Mouse (Mus musculus) olfactory bulb, adult 2 months (tissue): Measurements from ENCODE around the gene Parp3. TPM values are rescaled to one million over a fixed set of nuclear protein-coding genes. Genes with fewer than 3 reads are reported as not detected.
A peak's percentile ranks its signal among the peaks of the same experiment; 100 is the strongest.

Source experiments
- H3K27ac ChIP-seq: fragments of 200-500 bp; 2 replicates; pipeline ENCODE4 v1.5.1; 2012; ENCODE audit warnings: low read depth, low read length; ENCODE audit not compliant: insufficient read depth
- H3K4me1 ChIP-seq: fragments of 200-500 bp; 2 replicates; pipeline ENCODE4 v1.6.1; 2012; ENCODE audit warnings: low read length; ENCODE audit not compliant: control insufficient read depth, insufficient read depth
- H3K4me3 ChIP-seq: fragments of 200-500 bp; 2 replicates; pipeline ENCODE4 v1.5.1; 2012; ENCODE audit warnings: mild to moderate bottlenecking, low read depth, low read length, moderate library complexity; ENCODE audit not compliant: insufficient read depth
- CTCF ChIP-seq: fragments of 200-500 bp; IDR thresholded peaks from 2 replicates; pipeline ENCODE4 v1.5.1; 2012; ENCODE audit warnings: low read depth, mild to moderate bottlenecking, low read length, moderate library complexity; ENCODE audit not compliant: insufficient read depth
- POLR2A ChIP-seq: fragments of 200-500 bp; IDR thresholded peaks from 2 replicates; pipeline ENCODE4 v1.6.1; 2012; ENCODE audit warnings: mild to moderate bottlenecking, low read depth, low read length, moderate library complexity; ENCODE audit not compliant: insufficient read depth
- WGBS: fragments of 180-500 bp; shearing (Covaris S2); methylation state at CpG from one replicate; pipeline ENCODE4 v1.1.7; 2018; 5-methylcytosine and 5-hydroxymethylcytosine counted together
- polyA plus RNA-seq: library from polyadenylated mRNA; stranded (reverse); fragments of >200 nt; gene quantifications from 2 replicates; pipeline ENCODE4 v1.2.4, GENCODE M21; 2012; ENCODE audit warnings: low replicate concordance; ENCODE audit not compliant: missing spikeins, insufficient read depth, insufficient read length

Parp3 gene
- polyA plus RNA-seq, 1 experiment: not detected

GRCm38 (mm10) chr9:106452821-106453220, 23.9 kb downstream of the Parp3 start:
- no peak for TF ChIP-seq CTCF
- no peak for TF ChIP-seq POLR2A
- Histone ChIP-seq H3K4me1 (peaks cover 41% of the 10 kb centered on the region), H3K4me3 (no peak overlapping the region), H3K27ac (no peak overlapping the region)
- 8% methylated on average over 7 of the region's 7 CpGs for WGBS

DNA sequence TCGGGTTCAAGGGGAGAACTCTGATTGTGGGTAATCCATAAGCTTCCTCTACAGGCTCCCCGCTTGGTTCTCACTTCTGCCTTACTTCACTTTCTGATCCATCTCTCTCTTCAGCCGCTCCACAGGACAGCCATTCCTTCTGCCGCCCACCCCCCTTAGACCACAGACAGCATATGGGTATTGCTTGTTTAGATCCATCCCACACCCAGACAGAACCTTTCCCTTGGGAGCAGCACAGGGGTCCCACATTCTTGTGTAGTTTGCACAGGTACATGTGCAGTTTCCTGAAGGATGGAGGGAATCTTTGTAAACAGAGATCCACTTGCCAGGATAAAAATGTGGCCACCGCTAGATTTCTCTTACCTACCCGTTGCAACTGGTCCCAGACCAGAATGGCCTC, 24.4 kb downstream of the Parp3 start:
- WGBS: 54% methylated on average over 6 of the region's 6 CpGs
- Histone ChIP-seq H3K4me1 (peaks cover 43% of the 10 kb centered on the region), H3K27ac (no peak overlapping the region), H3K4me3 (no peak overlapping the region)
- no peak for TF ChIP-seq POLR2A
- no peak for TF ChIP-seq CTCF

GRCm38 (mm10) chr9:106451899-106452298, 24.9 kb downstream of the Parp3 start:
- Histone ChIP-seq H3K4me3 (no peak overlapping the region), H3K27ac (no peak overlapping the region), H3K4me1 (peaks cover 41% of the 10 kb centered on the region)
- TF ChIP-seq CTCF (no peak), POLR2A (no peak)
- 55% methylated on average over 2 of the region's 2 CpGs for WGBS

DNA sequence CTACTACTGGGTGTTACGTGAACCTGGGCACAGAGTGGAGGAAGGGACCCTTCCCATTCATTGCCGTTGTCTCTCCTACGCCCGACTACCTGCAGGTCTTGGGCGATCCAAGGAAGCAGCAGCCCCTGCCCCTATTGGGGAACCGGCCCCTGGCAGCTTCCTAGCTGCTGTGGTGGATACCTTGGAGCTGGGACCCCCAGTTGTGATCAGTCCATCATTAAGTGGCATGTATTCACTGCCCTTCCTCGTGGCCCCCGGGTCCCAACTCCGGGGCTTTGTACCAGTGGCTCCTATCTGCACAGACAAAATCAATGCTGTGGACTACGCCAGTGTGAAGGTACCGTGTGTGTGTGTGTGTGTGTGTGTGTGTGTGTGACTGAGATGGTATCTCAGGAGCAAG, 25.5 kb downstream of the Parp3 start:
- H3K27ac ChIP-seq: no peak overlapping the region
- no peak for TF ChIP-seq CTCF
- TF ChIP-seq POLR2A: no peak
- H3K4me3 ChIP-seq: no peak overlapping the region
- WGBS: 81% methylated on average over 11 of the region's 11 CpGs
- peaks cover 35% of the 10 kb centered on the region for H3K4me1 ChIP-seq

DNA sequence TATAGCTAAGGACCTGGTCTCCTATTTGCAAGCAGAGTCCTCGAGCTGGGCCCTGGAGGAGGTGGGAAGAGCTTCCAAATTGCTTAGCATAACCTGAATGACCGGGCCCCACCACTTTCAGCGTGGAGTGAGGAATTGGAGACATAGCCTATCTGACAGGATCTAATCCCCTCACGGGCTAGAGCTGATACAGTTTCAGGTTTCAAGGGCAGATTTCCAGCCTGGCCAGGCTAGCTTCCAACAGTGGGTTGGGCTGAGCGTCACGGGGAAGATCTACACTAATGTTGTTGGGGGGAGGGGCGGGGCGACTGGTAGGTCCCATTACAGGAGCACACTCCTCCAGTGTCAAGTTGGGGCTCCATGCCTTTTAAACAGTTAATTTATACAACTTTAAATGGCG, 26.1 kb downstream of the Parp3 start:
- 50% methylated on average over 9 of the region's 9 CpGs for WGBS
- no peak for TF ChIP-seq CTCF
- TF ChIP-seq POLR2A: no peak
- no peak overlapping the region for H3K4me3 ChIP-seq
- H3K4me1 ChIP-seq: peaks cover 36% of the 10 kb centered on the region
- no peak overlapping the region for H3K27ac ChIP-seq

DNA sequence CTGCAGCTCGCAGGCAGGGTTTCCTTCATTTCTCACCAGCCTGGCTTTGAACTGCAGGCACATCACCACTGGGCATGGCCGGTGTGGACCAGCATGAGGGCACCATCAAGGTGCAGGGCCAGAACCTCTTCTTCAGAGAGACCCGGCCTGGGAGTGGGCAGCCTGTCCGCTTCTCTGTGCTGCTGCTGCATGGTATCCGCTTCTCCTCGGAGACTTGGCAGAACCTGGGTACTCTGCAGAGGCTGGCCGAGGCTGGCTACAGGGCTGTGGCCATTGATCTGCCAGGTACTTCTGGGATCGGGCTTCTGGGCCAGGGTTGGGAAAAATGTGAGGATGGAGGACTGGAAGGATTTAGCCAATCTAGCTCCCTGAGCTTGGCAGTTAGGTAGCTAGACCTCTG, 26.8 kb downstream of the Parp3 start:
- H3K4me1 ChIP-seq: peaks cover 35% of the 10 kb centered on the region
- H3K4me3 ChIP-seq: no peak overlapping the region
- no peak for TF ChIP-seq POLR2A
- no peak for TF ChIP-seq CTCF
- WGBS: 86% methylated on average over 8 of the region's 8 CpGs
- H3K27ac ChIP-seq: no peak overlapping the region

- TF ChIP-seq CTCF (peak; percentile 48), POLR2A (no peak)
- peaks cover 25% of the 10 kb centered on the region for H3K4me1 ChIP-seq
- no peak overlapping the region for H3K27ac ChIP-seq
- H3K4me3 ChIP-seq: peak overlapping the region; percentile 44
- WGBS: 4% methylated on average over 23 of the region's 23 CpGs
These were observed 28.2 kb downstream of the Parp3 start for GRCm38 (mm10) chr9:106448498-106449031.

DNA sequence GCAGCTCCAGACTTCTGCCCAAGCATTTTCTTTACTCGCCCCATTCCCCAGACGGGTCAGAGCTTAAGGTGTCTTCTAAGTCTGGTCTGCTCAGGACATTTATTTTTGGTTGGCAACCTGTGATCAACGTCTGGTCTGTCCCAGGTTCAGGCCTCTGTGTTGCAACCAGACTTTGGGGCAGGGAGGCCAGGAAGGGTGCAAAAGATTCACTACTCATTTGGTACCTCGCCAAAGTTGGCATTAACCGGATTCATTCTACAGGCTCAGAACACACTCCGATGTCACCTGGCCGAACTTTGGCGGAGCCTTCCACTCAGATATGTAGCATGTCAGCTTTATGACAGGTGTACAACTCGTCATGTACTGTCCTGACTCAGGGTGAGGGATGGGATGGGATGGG, 28.8 kb downstream of the Parp3 start:
- 33% methylated on average over 9 of the region's 9 CpGs for WGBS
- Histone ChIP-seq H3K27ac (no peak overlapping the region), H3K4me1 (peaks cover 22% of the 10 kb centered on the region), H3K4me3 (peak overlapping the region; percentile 78)
- TF ChIP-seq POLR2A (no peak), CTCF (no peak)

- Histone ChIP-seq H3K27ac (peak within 1 kb of the TSS; percentile 61; the same call in 1 of the 2 replicates), H3K4me1 (peaks cover 19% of the 10 kb centered on the region), H3K4me3 (peak within 1 kb of the TSS; percentile 78)
- under 1% methylated on average over 24 of the region's 24 CpGs for WGBS
- peak; percentile 74 for TF ChIP-seq POLR2A
- TF ChIP-seq CTCF: peak; percentile 83
These were observed 29.4 kb downstream of the Parp3 start, which contains the start of the genes Abhd14b and Abhd14a for GRCm38 (mm10) chr9:106447348-106447747. Gene Abhd14b (plus strand): TSS chr9:106447459. Gene Abhd14a (minus strand): TSS chr9:106447678.

DNA sequence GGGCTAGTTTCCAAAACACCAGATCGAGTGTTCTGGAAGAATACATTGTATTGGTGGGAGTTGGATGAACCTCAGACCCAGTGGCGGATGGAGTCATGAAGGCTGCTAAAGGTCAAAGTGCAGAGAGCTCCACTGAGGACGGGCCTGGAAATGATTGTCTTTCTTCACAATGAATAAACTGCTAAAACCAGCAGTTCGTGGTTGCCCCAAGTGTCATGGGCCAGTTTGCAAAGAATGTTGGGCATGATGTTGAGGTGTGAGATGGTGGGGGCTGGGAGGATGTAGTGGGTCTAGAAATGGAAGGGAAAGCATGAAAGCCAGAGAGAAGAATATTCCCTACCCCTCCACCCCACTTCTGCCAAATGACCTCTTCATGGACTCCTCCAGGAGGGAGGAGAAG, 31.9 kb downstream of the Parp3 start:
- peaks cover 19% of the 10 kb centered on the region for H3K4me1 ChIP-seq
- H3K4me3 ChIP-seq: no peak overlapping the region
- 85% methylated on average over 4 of the region's 4 CpGs for WGBS
- H3K27ac ChIP-seq: no peak overlapping the region
- TF ChIP-seq POLR2A (no peak), CTCF (no peak)
